Mouse (Mus musculus) small intestine, adult 2 months (tissue): ENCODE measurements around the gene Appbp2. TPM values are rescaled to one million over a fixed set of nuclear protein-coding genes. Genes with fewer than 3 reads are reported as not detected.

Experiments used
- H3K27ac ChIP-seq: fragments of 200-500 bp; 2 replicates; pipeline ENCODE4 v1.5.1; 2012; ENCODE audit warnings: low read depth, low read length, control low read depth, inconsistent platforms; ENCODE audit not compliant: insufficient read depth
- H3K27me3 ChIP-seq: fragments of 200-500 bp; 2 replicates; pipeline ENCODE4 v1.6.1; 2012; ENCODE audit warnings: mild to moderate bottlenecking, moderate library complexity, low read length, inconsistent platforms; ENCODE audit not compliant: control insufficient read depth, insufficient read depth
- H3K36me3 ChIP-seq: fragments of 200-500 bp; 2 replicates; pipeline ENCODE4 v1.6.1; 2012; ENCODE audit warnings: mild to moderate bottlenecking, low read length, control low read depth, inconsistent platforms; ENCODE audit not compliant: control insufficient read depth, insufficient read depth
- H3K4me1 ChIP-seq: fragments of 200-500 bp; 2 replicates; pipeline ENCODE4 v1.6.1; 2012; ENCODE audit warnings: low read length, inconsistent platforms, mixed read lengths; ENCODE audit not compliant: control insufficient read depth, insufficient read depth, insufficient read length
- H3K4me3 ChIP-seq: fragments of 200-500 bp; 2 replicates; pipeline ENCODE4 v1.5.1; 2012; ENCODE audit warnings: low read depth, mild to moderate bottlenecking, control low read depth, inconsistent platforms, low read length, moderate library complexity
- CTCF ChIP-seq: fragments of 200-500 bp; IDR thresholded peaks from 2 replicates; pipeline ENCODE4 v1.5.1; 2012; ENCODE audit warnings: low read depth, mild to moderate bottlenecking, control low read depth, inconsistent platforms, low read length, moderate library complexity, mixed read lengths; ENCODE audit not compliant: insufficient replicate concordance, insufficient read length; ENCODE audit errors: extremely low read depth
- POLR2A ChIP-seq: fragments of 200-500 bp; IDR thresholded peaks from 2 replicates; pipeline ENCODE4 v1.6.1; 2012; ENCODE audit warnings: low read depth, mild to moderate bottlenecking, control low read depth, inconsistent platforms, low read length, moderate library complexity
- WGBS: fragments of 180-500 bp; shearing (Covaris S2); methylation state at CpG from one replicate; pipeline ENCODE4 v1.1.7; 2018; 5-methylcytosine and 5-hydroxymethylcytosine counted together
- polyA plus RNA-seq: library from polyadenylated mRNA; depleted of rRNA; stranded (reverse); fragments of >200 nt; gene quantifications from 2 replicates; pipeline ENCODE4 v1.2.3, GENCODE M21; 2012

The Appbp2 gene
- polyA plus RNA-seq, 1 experiment, result 4.7 TPM

DNA sequence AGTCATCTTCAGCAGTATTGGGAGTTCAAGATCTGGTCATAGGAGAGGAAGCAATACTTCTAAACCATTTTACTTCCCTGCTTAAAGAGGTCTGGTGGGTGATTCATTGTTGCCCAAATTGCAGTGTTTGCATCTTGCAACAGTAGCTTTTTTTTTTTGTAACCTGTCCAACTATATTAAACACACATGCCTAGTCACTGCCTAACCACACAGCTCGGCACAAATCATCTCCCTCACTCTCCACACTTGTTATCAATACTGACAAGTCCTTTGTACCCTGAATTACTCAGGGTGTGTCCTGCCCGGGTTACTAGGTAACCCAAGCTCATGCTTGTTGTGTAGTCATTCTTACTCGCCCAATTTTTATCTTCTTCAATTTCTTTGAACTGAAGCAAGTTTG, 15.5 kb upstream of the Appbp2 start:
- Histone ChIP-seq H3K27me3 (0 out of 2 replicates have a peak, but pooled peaks cover 1% of the 10 kb centered on the region), H3K27ac (no peak overlapping the region), H3K36me3 (no peaks in the 10 kb centered on the region), H3K4me3 (no peak overlapping the region), H3K4me1 (peaks cover 5% of the 10 kb centered on the region; the same call in 1 of the 2 replicates)
- TF ChIP-seq CTCF (no peak), POLR2A (no peak)
- 32% methylated on average over 3 of the region's 3 CpGs for WGBS

- no peaks in the 10 kb centered on the region for H3K36me3 ChIP-seq
- H3K4me1 ChIP-seq, result peaks cover 5% of the 10 kb centered on the region; the same call in 1 of the 2 replicates
- H3K27ac ChIP-seq, result no peak overlapping the region
- TF ChIP-seq POLR2A (no peak), CTCF (no peak)
- no peak overlapping the region for H3K4me3 ChIP-seq
- 84% methylated on average over 3 of the region's 3 CpGs for WGBS
- 0 out of 2 replicates have a peak, but pooled peaks cover 3% of the 10 kb centered on the region for H3K27me3 ChIP-seq
These were observed 14.4 kb upstream of the Appbp2 start for GRCm38 (mm10) chr11:85249338-85249737.

DNA sequence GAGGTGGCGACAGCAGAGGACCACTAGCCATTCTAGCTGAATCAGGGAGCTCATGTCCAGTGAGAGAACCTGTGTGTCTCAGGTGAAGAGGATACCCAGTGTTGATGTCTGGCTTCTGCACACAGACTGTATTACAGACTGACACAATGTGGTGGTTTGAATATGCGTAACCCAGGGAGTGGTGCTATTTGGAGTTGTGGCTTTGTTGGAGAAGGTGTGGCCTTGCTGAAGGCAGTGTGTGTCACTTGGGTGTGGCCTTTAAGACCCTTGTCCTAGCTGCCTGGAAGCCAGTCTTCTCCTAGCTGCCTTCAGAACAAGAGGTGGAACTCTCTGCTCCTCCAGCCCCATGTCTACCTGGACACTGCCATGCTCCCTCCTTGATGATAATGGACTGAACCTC, 13.2 kb upstream of the Appbp2 start:
- TF ChIP-seq CTCF, result no peak
- no peak for TF ChIP-seq POLR2A
- 94% methylated on average over 2 of the region's 2 CpGs for WGBS
- H3K27ac ChIP-seq, result no peak overlapping the region
- 0 out of 2 replicates have a peak, but pooled peaks cover 7% of the 10 kb centered on the region for H3K27me3 ChIP-seq
- H3K36me3 ChIP-seq, result no peaks in the 10 kb centered on the region
- no peak overlapping the region for H3K4me3 ChIP-seq
- peaks cover 3% of the 10 kb centered on the region; the same call in 1 of the 2 replicates for H3K4me1 ChIP-seq

DNA sequence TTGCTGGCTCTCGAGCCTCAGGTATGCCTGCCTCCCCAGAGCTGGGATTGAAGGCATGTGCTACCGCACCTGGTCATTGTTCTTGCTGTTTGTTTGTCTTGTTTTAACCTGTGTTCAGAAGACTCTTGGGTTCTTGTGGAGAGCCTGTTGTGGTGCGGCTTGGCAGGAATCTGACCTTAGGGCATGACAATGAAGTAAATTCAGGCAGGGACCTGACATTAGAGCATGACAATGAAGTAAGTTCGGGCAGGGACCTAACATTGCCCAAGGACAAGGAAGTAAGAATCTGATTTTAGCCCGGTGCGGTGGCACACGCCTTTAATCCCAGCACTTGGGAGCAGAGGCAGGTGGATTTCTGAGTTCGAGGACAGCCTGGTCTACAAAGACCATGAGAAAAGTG, 6.3 kb upstream of the Appbp2 start:
- no peak for TF ChIP-seq POLR2A
- no peak for TF ChIP-seq CTCF
- Histone ChIP-seq H3K4me1 (peaks cover 5% of the 10 kb centered on the region; the same call in 1 of the 2 replicates), H3K27me3 (0 out of 2 replicates have a peak, but pooled peaks cover 8% of the 10 kb centered on the region), H3K4me3 (no peak overlapping the region), H3K36me3 (peaks cover 3% of the 10 kb centered on the region; the same call in 1 of the 2 replicates), H3K27ac (no peak overlapping the region)
- WGBS, result 72% methylated on average over 8 of the region's 8 CpGs

- Histone ChIP-seq H3K27me3 (0 out of 2 replicates have a peak, but pooled peaks cover 5% of the 10 kb centered on the region), H3K4me1 (peaks cover 8% of the 10 kb centered on the region), H3K36me3 (peaks cover 3% of the 10 kb centered on the region; the same call in 1 of the 2 replicates), H3K27ac (no peak overlapping the region), H3K4me3 (no peak overlapping the region)
- no peak for TF ChIP-seq CTCF
- no peak for TF ChIP-seq POLR2A
- WGBS, result 67% methylated on average over 3 of the region's 3 CpGs
These were observed 5.3 kb upstream of the Appbp2 start for GRCm38 (mm10) chr11:85240211-85240610.

- TF ChIP-seq CTCF, result no peak
- TF ChIP-seq POLR2A, result no peak
- WGBS, result under 1% methylated on average over 70 of the region's 70 CpGs
- Histone ChIP-seq H3K27ac (peak overlapping the region; percentile 90), H3K36me3 (peaks cover 5% of the 10 kb centered on the region), H3K4me1 (peaks cover 3% of the 10 kb centered on the region), H3K27me3 (no peaks in the 10 kb centered on the region), H3K4me3 (peak overlapping the region; percentile 93)
These were observed 454 bp downstream of the Appbp2 start for GRCm38 (mm10) chr11:85234363-85234989.

- peaks cover 3% of the 10 kb centered on the region for H3K4me1 ChIP-seq
- no peaks in the 10 kb centered on the region for H3K27me3 ChIP-seq
- peak overlapping the region; percentile 93 for H3K4me3 ChIP-seq
- peaks cover 5% of the 10 kb centered on the region for H3K36me3 ChIP-seq
- 2% methylated on average over 9 of the region's 9 CpGs for WGBS
- 0 out of 2 replicates have a peak overlapping the region, but pooled peaks have one; percentile 90 for H3K27ac ChIP-seq
- TF ChIP-seq CTCF (no peak), POLR2A (no peak)
These were observed 1.2 kb downstream of the Appbp2 start for GRCm38 (mm10) chr11:85233676-85234210.
